Mouse (Mus musculus): ENCODE results near the gene Plk1. TPM values are rescaled to one million over a fixed set of nuclear protein-coding genes. Genes with fewer than 3 reads are reported as not detected.

The Plk1 gene
- polyA plus RNA-seq, 1 experiment from 2014 or later: 155 TPM

DNA sequence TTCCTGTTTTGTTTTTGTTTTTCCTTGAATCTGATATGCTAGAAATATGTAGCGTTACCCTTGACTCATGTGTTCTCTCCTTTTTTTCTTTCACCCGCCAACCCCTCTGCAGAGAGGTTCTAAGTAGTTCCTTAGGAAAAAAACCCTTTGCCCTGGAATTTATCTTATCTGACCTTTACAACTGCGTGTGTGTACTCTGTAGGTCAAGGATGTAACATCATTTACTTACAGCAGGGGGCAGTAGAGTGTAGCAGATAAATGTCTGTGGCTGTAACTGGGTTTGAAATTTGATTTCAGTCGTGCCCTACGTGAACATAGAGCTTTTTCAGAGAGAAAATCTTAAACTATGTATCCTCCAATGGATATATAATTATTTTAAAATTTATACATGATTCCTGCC lies 40.1 kb downstream of the Plk1 start:
- H3K27ac ChIP-seq (replicated peaks; ENCODE audit: low read depth, low read length): no peak overlapping the region
- H3K4me1 ChIP-seq (ENCODE audit: control insufficient read depth, insufficient read depth, low read length): no peaks in the 10 kb centered on the region
- WGBS: 39% methylated on average over 5 of the region's 5 CpGs
- H3K27me3 ChIP-seq (ENCODE audit: control insufficient read depth, insufficient read depth, low read length): no peaks in the 10 kb centered on the region
- ATAC-seq (ENCODE audit: insufficient number of reproducible peaks, low FRiP score, low TSS enrichment, low read depth) (no peak), DNase-seq (ENCODE audit: low spot score) (no peak)
- no peak overlapping the region for H3K4me3 ChIP-seq (ENCODE audit: low read depth, low read length)
- H3K9ac ChIP-seq (ENCODE audit: low read length): no peak overlapping the region
- H3K36me3 ChIP-seq (ENCODE audit: control insufficient read depth, insufficient read depth, low read length): no peaks in the 10 kb centered on the region
- H3K4me2 ChIP-seq (ENCODE audit: low read depth, severe bottlenecking): no peak overlapping the region
- no peaks in the 10 kb centered on the region for H3K9me3 ChIP-seq (ENCODE audit: control insufficient read depth, low read length)

DNA sequence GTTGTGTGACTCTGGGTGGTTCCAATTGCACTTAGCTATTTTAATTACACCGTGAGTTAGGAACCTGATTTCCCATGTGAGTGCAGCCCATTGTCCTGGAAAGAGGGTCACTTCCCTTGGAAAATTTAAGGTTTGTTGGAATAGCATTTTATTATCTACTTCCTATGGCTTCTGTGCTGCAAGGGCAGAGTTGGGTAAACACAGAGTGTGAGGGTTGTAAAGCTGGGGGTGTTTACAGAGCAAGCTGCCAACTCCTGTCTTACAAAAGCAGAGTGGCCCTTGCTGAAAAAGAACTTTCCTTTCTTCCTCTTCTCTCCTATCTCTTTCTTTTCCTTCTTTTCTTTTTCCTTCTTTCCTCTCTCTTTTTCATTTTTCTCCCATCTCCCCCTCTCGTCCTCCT lies 44.7 kb downstream of the Plk1 start:
- Histone ChIP-seq H3K9ac (ENCODE audit: low read length) (no peak overlapping the region), H3K4me3 (ENCODE audit: low read depth, low read length) (no peak overlapping the region), H3K36me3 (ENCODE audit: control insufficient read depth, insufficient read depth, low read length) (no peaks in the 10 kb centered on the region), H3K4me2 (ENCODE audit: low read depth, severe bottlenecking) (no peak overlapping the region), H3K27me3 (ENCODE audit: control insufficient read depth, insufficient read depth, low read length) (no peaks in the 10 kb centered on the region), H3K27ac (replicated peaks; ENCODE audit: low read depth, low read length) (no peak overlapping the region), H3K9me3 (ENCODE audit: control insufficient read depth, low read length) (no peaks in the 10 kb centered on the region), H3K4me1 (ENCODE audit: control insufficient read depth, insufficient read depth, low read length) (no peaks in the 10 kb centered on the region)
- no peak for ATAC-seq (ENCODE audit: insufficient number of reproducible peaks, low FRiP score, low TSS enrichment, low read depth)
- no peak for DNase-seq (ENCODE audit: low spot score)
- WGBS: 58% methylated on average over 2 of the region's 2 CpGs

DNA sequence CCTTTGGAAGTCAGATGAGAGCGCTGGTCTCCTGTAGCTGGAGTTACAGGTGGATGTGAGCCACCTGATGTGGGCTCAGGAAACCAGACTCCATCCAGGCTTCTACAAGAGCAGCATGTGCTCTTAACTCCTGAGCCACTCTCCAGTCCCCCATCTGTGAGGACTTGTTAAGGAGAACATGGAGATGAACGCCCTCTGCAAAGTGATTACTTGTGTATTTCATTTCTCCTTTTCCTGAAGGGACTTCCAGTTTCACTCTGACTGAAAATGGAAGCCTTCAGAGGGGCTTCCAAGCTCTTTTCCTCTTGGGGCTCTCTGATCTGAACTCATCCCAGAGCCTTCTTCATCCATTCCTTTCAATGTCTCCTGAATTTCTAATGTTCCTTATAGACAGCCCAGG lies 46.9 kb downstream of the Plk1 start:
- no peaks in the 10 kb centered on the region for H3K27me3 ChIP-seq (ENCODE audit: control insufficient read depth, insufficient read depth, low read length)
- no peaks in the 10 kb centered on the region for H3K36me3 ChIP-seq (ENCODE audit: control insufficient read depth, insufficient read depth, low read length)
- H3K4me3 ChIP-seq (ENCODE audit: low read depth, low read length): no peak overlapping the region
- H3K4me1 ChIP-seq (ENCODE audit: control insufficient read depth, insufficient read depth, low read length): no peaks in the 10 kb centered on the region
- H3K27ac ChIP-seq (replicated peaks; ENCODE audit: low read depth, low read length): no peak overlapping the region
- H3K4me2 ChIP-seq (ENCODE audit: low read depth, severe bottlenecking): no peak overlapping the region
- DNase-seq (ENCODE audit: low spot score) (no peak), ATAC-seq (ENCODE audit: insufficient number of reproducible peaks, low FRiP score, low TSS enrichment, low read depth) (no peak)
- H3K9ac ChIP-seq (ENCODE audit: low read length): no peak overlapping the region
- 76% methylated on average over 2 of the region's 2 CpGs for WGBS
- H3K9me3 ChIP-seq (ENCODE audit: control insufficient read depth, low read length): no peaks in the 10 kb centered on the region

DNA sequence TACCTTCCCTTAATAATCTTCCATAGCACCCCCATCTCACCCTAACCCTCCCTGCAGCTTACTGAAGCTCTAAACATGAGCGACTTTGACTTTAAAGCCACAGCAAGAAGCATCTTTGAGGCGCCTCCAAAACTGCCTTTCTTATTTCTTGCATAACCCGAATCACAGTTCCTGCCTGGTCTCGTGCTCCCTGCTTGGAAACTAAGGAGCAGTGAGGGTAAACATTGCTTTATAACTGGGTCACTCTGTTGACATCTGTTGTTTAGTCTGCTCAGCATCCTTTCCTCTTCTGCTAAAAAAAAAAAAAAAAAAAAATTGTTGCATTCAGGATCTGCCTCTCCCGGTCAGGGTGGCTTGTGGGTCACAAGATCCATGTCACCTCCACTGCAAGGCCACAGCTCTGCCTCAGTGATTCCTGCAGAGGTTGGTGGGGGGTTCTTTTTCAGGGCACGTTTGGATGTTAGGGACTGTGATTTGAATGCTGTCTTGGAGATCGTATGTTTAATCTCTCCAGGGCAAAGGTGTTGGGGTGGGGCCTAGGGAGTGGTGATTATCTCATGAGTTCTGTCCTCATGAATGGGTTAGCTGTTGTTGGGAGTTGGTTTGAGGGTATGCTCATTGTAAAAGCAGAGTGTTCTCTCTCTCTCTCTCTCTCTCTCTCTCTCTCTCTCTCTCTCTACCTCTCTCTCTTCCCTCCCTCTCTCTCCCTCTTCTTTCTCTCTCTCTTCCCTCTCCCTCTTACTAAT lies 49.2 kb downstream of the Plk1 start:
- Histone ChIP-seq H3K4me2 (ENCODE audit: low read depth, severe bottlenecking) (no peak overlapping the region), H3K27me3 (ENCODE audit: control insufficient read depth, insufficient read depth, low read length) (no peaks in the 10 kb centered on the region), H3K36me3 (ENCODE audit: control insufficient read depth, insufficient read depth, low read length) (no peaks in the 10 kb centered on the region), H3K27ac (replicated peaks; ENCODE audit: low read depth, low read length) (no peak overlapping the region), H3K9me3 (ENCODE audit: control insufficient read depth, low read length) (no peaks in the 10 kb centered on the region), H3K4me1 (ENCODE audit: control insufficient read depth, insufficient read depth, low read length) (no peaks in the 10 kb centered on the region), H3K9ac (ENCODE audit: low read length) (no peak overlapping the region), H3K4me3 (ENCODE audit: low read depth, low read length) (no peak overlapping the region)
- WGBS: 50% methylated on average over 7 of the region's 7 CpGs
- DNase-seq (ENCODE audit: low spot score) (no peak), ATAC-seq (ENCODE audit: insufficient number of reproducible peaks, low FRiP score, low TSS enrichment, low read depth) (no peak)

DNA sequence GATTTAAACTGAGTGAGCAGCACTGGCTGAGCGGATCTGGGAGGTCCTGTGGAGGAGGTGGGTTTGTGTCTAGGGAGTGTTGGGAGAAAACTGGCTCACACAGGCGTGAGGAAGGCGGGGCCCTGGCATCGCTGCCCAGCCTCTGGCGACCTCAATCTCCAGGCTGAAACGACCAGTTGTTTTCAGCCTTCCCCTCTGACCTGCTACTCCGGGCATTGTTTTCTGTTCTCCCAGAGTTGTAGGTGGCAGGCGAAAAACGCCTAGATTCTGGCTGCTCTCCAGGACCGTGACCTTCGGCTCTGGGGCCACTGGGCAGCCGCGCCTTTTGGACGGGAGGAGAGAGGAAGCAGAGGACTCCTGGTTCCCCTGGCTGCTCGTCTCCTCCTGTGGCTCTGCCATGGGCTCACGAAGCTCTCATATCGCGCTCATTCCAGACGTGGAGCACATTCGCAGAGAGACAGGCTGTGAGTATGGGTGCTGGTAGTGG lies 60.1 kb downstream of the Plk1 start, which contains the start of gene Chp2:
Gene Chp2, plus strand, starts transcription at position 182 of the 487 bp plus-strand sequence.
- Histone ChIP-seq H3K27ac (replicated peaks; ENCODE audit: low read depth, low read length) (no peak within 1 kb of the TSS), H3K9me3 (ENCODE audit: control insufficient read depth, low read length) (no peaks in the 10 kb centered on the region), H3K4me2 (ENCODE audit: low read depth, severe bottlenecking) (peak within 1 kb of the TSS; percentile 27; the same call in 1 of the 2 replicates), H3K9ac (ENCODE audit: low read length) (no peak within 1 kb of the TSS), H3K27me3 (ENCODE audit: control insufficient read depth, insufficient read depth, low read length) (no peaks in the 10 kb centered on the region), H3K4me1 (ENCODE audit: control insufficient read depth, insufficient read depth, low read length) (no peaks in the 10 kb centered on the region), H3K36me3 (ENCODE audit: control insufficient read depth, insufficient read depth, low read length) (no peaks in the 10 kb centered on the region), H3K4me3 (ENCODE audit: low read depth, low read length) (no peak within 1 kb of the TSS)
- 21% methylated on average over 20 of the region's 20 CpGs for WGBS
- ATAC-seq (ENCODE audit: insufficient number of reproducible peaks, low FRiP score, low TSS enrichment, low read depth) (no peak), DNase-seq (ENCODE audit: low spot score) (no peak)

Other genes starting within 250 kb of the Plk1 start
- gene Cog7, start 177.7 kb upstream of the Plk1 start, polyA plus RNA-seq (2014; fragmentation: Nextera tagmentation; extraction: Ambion mirVana): 20.8 and 21.0 TPM in 2 replicates
- 90.2 and 108 TPM in 2 replicates for gene Gga2, start 138.2 kb upstream of the Plk1 start, polyA plus RNA-seq (2014; fragmentation: Nextera tagmentation; extraction: Ambion mirVana)
- gene Ubfd1, start 92.3 kb upstream of the Plk1 start, polyA plus RNA-seq (2014; fragmentation: Nextera tagmentation; extraction: Ambion mirVana): 108 and 109 TPM in 2 replicates
- 17.1 and 17.8 TPM in 2 replicates for gene Ears2, start 92.2 kb upstream of the Plk1 start, polyA plus RNA-seq (2014; fragmentation: Nextera tagmentation; extraction: Ambion mirVana)
- 661 and 703 TPM in 2 replicates for gene Ndufab1, start 57.6 kb upstream of the Plk1 start, polyA plus RNA-seq (2014; fragmentation: Nextera tagmentation; extraction: Ambion mirVana)
- gene Palb2, start 26.5 kb upstream of the Plk1 start, polyA plus RNA-seq (2014; fragmentation: Nextera tagmentation; extraction: Ambion mirVana): 24.9 and 25.0 TPM in 2 replicates
- 118 and 122 TPM in 2 replicates for gene Dctn5, start 26.4 kb upstream of the Plk1 start, polyA plus RNA-seq (2014; fragmentation: Nextera tagmentation; extraction: Ambion mirVana)
- gene Ern2, start 26.8 kb downstream of the Plk1 start, polyA plus RNA-seq (2014; fragmentation: Nextera tagmentation; extraction: Ambion mirVana): not detected in 2 replicates
- gene Chp2, start 60.1 kb downstream of the Plk1 start, polyA plus RNA-seq (2014; fragmentation: Nextera tagmentation; extraction: Ambion mirVana): not detected in 2 replicates
- gene Prkcb, start 129.3 kb downstream of the Plk1 start, polyA plus RNA-seq (2014; fragmentation: Nextera tagmentation; extraction: Ambion mirVana): 4.4 and 4.6 TPM in 2 replicates

All from limb, embryonic 11.5 days (tissue).